Mouse (Mus musculus) MEL (cell line): ENCODE data around the gene Lzts2. TPM values are rescaled to one million over a fixed set of nuclear protein-coding genes. Genes with fewer than 3 reads are reported as not detected.
A peak's percentile ranks its signal among the peaks of the same experiment; 100 is the strongest.

Source experiments
- DNase-seq: peaks from one replicate; pipeline ENCODE4 v3.0.0; 2011; ENCODE audit warnings: low read depth, low spot score
- H3K27ac ChIP-seq: 2 replicates; pipeline ENCODE4 v1.5.1; 2012; ENCODE audit warnings: low read depth, mild to moderate bottlenecking, control low read depth, low read length, moderate library complexity; ENCODE audit not compliant: control insufficient read depth
- H3K27me3 ChIP-seq, 2 experiments: fragments of 150-350 bp in 1 of 2; sonication (generic) in 1 of 2; 2 replicates each; pipeline ENCODE4 v1.6.1; 2012; ENCODE audit warnings: low read length in 2 of 2, mild to moderate bottlenecking in 2 of 2, improper control_type of control experiment in 1 of 2, moderate library complexity in 1 of 2; ENCODE audit not compliant: insufficient read depth in 2 of 2, control insufficient read depth in 1 of 2
- H3K36me3 ChIP-seq, 2 experiments: 2 replicates each; pipeline ENCODE4 v1.6.1; 2012 to 2014; ENCODE audit warnings: low read length in 2 of 2, improper control_type of control experiment in 1 of 2, inconsistent platforms in 1 of 2, mild to moderate bottlenecking in 1 of 2; ENCODE audit not compliant: insufficient read depth in 2 of 2, control insufficient read depth in 1 of 2
- H3K4me1 ChIP-seq, 2 experiments: fragments of 150-350 bp in 1 of 2; sonication (generic) in 1 of 2; 2 replicates each; pipeline ENCODE4 v1.6.1; 2012; ENCODE audit warnings: low read length in 2 of 2, improper control_type of control experiment in 1 of 2, mild to moderate bottlenecking in 1 of 2; ENCODE audit not compliant: insufficient read depth in 2 of 2, control insufficient read depth in 1 of 2
- H3K4me3 ChIP-seq, 2 experiments: fragments of 150-350 bp in 1 of 2; sonication (generic) in 1 of 2; 2 replicates each; pipeline ENCODE4 v1.5.1; 2012; ENCODE audit warnings: low read depth in 2 of 2, low read length in 2 of 2, mild to moderate bottlenecking in 2 of 2, moderate library complexity in 2 of 2, control low read depth in 1 of 2, improper control_type of control experiment in 1 of 2; ENCODE audit not compliant: control insufficient read depth in 1 of 2, insufficient read depth in 1 of 2
- H3K79me2 ChIP-seq: 2 replicates; pipeline ENCODE4 v1.6.1; 2012; ENCODE audit warnings: mild to moderate bottlenecking, low read length, moderate library complexity; ENCODE audit not compliant: control insufficient read depth, poor library complexity, insufficient read depth
- H3K9ac ChIP-seq: 2 replicates; pipeline ENCODE4 v1.6.1; 2012; ENCODE audit warnings: low read depth, mild to moderate bottlenecking, control low read depth, low read length, moderate library complexity; ENCODE audit not compliant: control insufficient read depth, poor library complexity, severe bottlenecking
- H3K9me3 ChIP-seq: fragments of 150-350 bp; sonication (generic); replicated peaks from 2 replicates; pipeline ENCODE4 v1.6.1; 2012; ENCODE audit warnings: mild to moderate bottlenecking, low read length, improper control_type of control experiment, moderate library complexity; ENCODE audit not compliant: insufficient read depth
- BHLHE40 ChIP-seq: IDR thresholded peaks from 2 replicates; pipeline ENCODE4 v1.6.1; 2012; ENCODE audit warnings: low read depth, mild to moderate bottlenecking, inconsistent platforms, low read length, improper control_type of control experiment, borderline replicate concordance
- CTCF ChIP-seq, 3 experiments: IDR thresholded peaks in 2 of 3; conservative IDR thresholded peaks in 1 of 3; 2 replicates each; pipeline ENCODE4 v1.5.1; 2011 to 2012; ENCODE audit warnings: low read length in 3 of 3, low read depth in 2 of 3, mild to moderate bottlenecking in 2 of 3, improper control_type of control experiment in 1 of 3, inconsistent platforms in 1 of 3, mixed read lengths in 1 of 3, moderate library complexity in 1 of 3; ENCODE audit not compliant: control insufficient read depth in 1 of 3, insufficient read depth in 1 of 3, poor library complexity in 1 of 3, severe bottlenecking in 1 of 3
- ELF1 ChIP-seq: IDR thresholded peaks from 2 replicates; pipeline ENCODE4 v1.6.1; 2014; ENCODE audit warnings: low read depth, mild to moderate bottlenecking, inconsistent platforms, low read length, improper control_type of control experiment, moderate library complexity
- EP300 ChIP-seq, 2 experiments: IDR thresholded peaks; 2 replicates each; pipeline ENCODE4 v1.6.1; 2011; ENCODE audit warnings: improper control_type of control experiment in 2 of 2, low read length in 2 of 2, low read depth in 1 of 2, mild to moderate bottlenecking in 1 of 2
- GATA1 ChIP-seq: IDR thresholded peaks from 2 replicates; pipeline ENCODE4 v1.6.1; 2011; ENCODE audit warnings: low read depth, low read length, improper control_type of control experiment
- JUND ChIP-seq: IDR thresholded peaks from 2 replicates; pipeline ENCODE4 v1.6.1; 2011; ENCODE audit warnings: low read depth, mild to moderate bottlenecking, improper control_type of control experiment, low read length
- MYB ChIP-seq: IDR thresholded peaks from 2 replicates; pipeline ENCODE4 v1.6.1; 2011; ENCODE audit warnings: mild to moderate bottlenecking, low read depth, low read length, improper control_type of control experiment
- NELFE ChIP-seq: IDR thresholded peaks from 2 replicates; pipeline ENCODE4 v1.6.1; 2011; ENCODE audit warnings: low read depth, low read length, improper control_type of control experiment
- POLR2AphosphoS2 ChIP-seq: IDR thresholded peaks from 2 replicates; pipeline ENCODE4 v1.6.1; 2011; ENCODE audit warnings: low read length, improper control_type of control experiment
- POLR2AphosphoS5 ChIP-seq: IDR thresholded peaks from 2 replicates; pipeline ENCODE4 v1.6.1; 2012; ENCODE audit warnings: low read depth, borderline replicate concordance, mild to moderate bottlenecking, inconsistent platforms, low read length, moderate library complexity, mixed read lengths
- RCOR1 ChIP-seq: IDR thresholded peaks from 2 replicates; pipeline ENCODE4 v1.6.1; 2012; ENCODE audit warnings: low read depth, mild to moderate bottlenecking, inconsistent platforms, low read length, improper control_type of control experiment
- SIN3A ChIP-seq: IDR thresholded peaks from 2 replicates; pipeline ENCODE4 v1.6.1; 2012; ENCODE audit warnings: low read length, improper control_type of control experiment, inconsistent platforms
- TAL1 ChIP-seq: IDR thresholded peaks from 2 replicates; pipeline ENCODE4 v1.6.1; 2012; ENCODE audit warnings: mild to moderate bottlenecking, inconsistent platforms, low read length, moderate library complexity, mixed read lengths
- TCF12 ChIP-seq: IDR thresholded peaks from 2 replicates; pipeline ENCODE4 v1.6.1; 2014; ENCODE audit warnings: low read depth, mild to moderate bottlenecking, inconsistent platforms, low read length, improper control_type of control experiment, moderate library complexity
- ZC3H11A ChIP-seq: IDR thresholded peaks from 2 replicates; pipeline ENCODE4 v1.6.1; 2012; ENCODE audit warnings: low read depth, mild to moderate bottlenecking, inconsistent platforms, low read length, improper control_type of control experiment
- ZMIZ1 ChIP-seq: IDR thresholded peaks from 2 replicates; pipeline ENCODE4 v1.6.1; 2012; ENCODE audit warnings: low read depth, mild to moderate bottlenecking, inconsistent platforms, low read length, improper control_type of control experiment, moderate library complexity
- polyA plus RNA-seq, 2 experiments: library from polyadenylated mRNA; stranded (reverse) in 1 of 2; unstranded in 1 of 2; fragments of >175 nt in 1 of 2; fragments of >200 nt in 1 of 2; gene quantifications; 2 replicates each; pipeline versions ENCODE4 v1.2.1 to v1.2.4; 2012; ENCODE audit warnings: low replicate concordance in 2 of 2, low read depth in 1 of 2; ENCODE audit not compliant: insufficient read length in 2 of 2, insufficient read depth in 1 of 2, missing spikeins in 1 of 2
- total RNA-seq: library from RNA; depleted of rRNA; stranded (reverse); fragments of 300-350 nt; gene quantifications from 2 replicates; pipeline ENCODE4 v1.2.3, GENCODE M21; 2012

Lzts2 gene
- total and polyA plus RNA-seq, 3 experiments: 4.0 to 13.1 TPM; not detected in 1

DNA sequence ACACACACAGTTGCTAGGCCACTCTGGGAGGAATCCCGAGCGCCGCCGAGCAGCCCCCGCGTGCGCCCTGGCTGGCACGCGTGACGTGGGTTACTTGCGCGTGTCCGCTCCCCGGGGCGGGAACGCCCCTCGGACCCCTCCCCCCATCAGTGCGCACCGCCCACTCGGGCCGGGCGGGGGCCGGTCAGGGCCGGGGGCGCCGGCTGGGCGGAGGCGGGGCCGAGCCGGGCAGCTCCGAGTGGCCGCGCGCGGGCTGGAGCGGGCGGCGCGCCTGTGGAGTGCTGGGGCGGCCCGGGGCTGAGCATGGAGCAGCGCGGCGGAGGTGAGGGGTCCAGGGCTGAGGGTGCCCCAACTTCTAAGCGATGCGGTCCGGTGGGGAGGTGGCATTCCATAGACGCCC is 3.7 kb downstream of the Lzts2 start:
- H3K9me3 ChIP-seq: no peaks in the 10 kb centered on the region
- H3K4me3 ChIP-seq: peak overlapping the region; percentile 54 to 93
- H3K27ac ChIP-seq: no peak overlapping the region
- no peaks in the 10 kb centered on the region; the same call in 1 of the 2 replicates for H3K79me2 ChIP-seq
- peaks cover 6 to 12% of the 10 kb centered on the region in 2 experiments for H3K4me1 ChIP-seq
- no peaks in the 10 kb centered on the region for H3K27me3 ChIP-seq
- H3K9ac ChIP-seq: peak overlapping the region; percentile 57
- 0 out of 2 replicates have a peak, but pooled peaks have one; percentile 17 for TF ChIP-seq BHLHE40
- TF ChIP-seq SIN3A: no peak
- TF ChIP-seq, all 39 proteins: peak for 1
- peaks cover 0 to 7% of the 10 kb centered on the region in 2 experiments; a peak in 2 of 4 replicates for H3K36me3 ChIP-seq
- DNase-seq: no peak

GRCm38 (mm10) chr19:45018351-45018831 is 4.2 kb downstream of the Lzts2 start:
- Histone ChIP-seq H3K9ac (no peak overlapping the region), H3K27me3 (no peaks in the 10 kb centered on the region), H3K9me3 (no peaks in the 10 kb centered on the region), H3K4me3 (no peak overlapping the region), H3K79me2 (no peaks in the 10 kb centered on the region; the same call in 1 of the 2 replicates), H3K36me3 (peaks cover 0 to 7% of the 10 kb centered on the region in 2 experiments; a peak in 2 of 4 replicates), H3K27ac (no peak overlapping the region), H3K4me1 (peaks cover 6 to 12% of the 10 kb centered on the region in 2 experiments)
- TF ChIP-seq ZC3H11A (no peak), MYB (no peak), CTCF (IDR thresholded peaks at IDR 0.05 in 2 of 3, conservative IDR thresholded peaks at IDR 0.05 in 1 of 3; ENCODE audit: control insufficient read depth in 1 of 3, insufficient read depth in 1 of 3, low read depth in 2 of 3, low read length in 3 of 3, poor library complexity in 1 of 3, severe bottlenecking in 1 of 3) (no peak), GATA1 (no peak), EP300 (IDR thresholded peaks at IDR 0.05; ENCODE audit: low read depth in 1 of 2, low read length in 2 of 2) (no peak), BHLHE40 (no peak), ZMIZ1 (no peak), RCOR1 (no peak), TAL1 (no peak), ELF1 (no peak), POLR2AphosphoS2 (no peak), JUND (no peak), NELFE (no peak), POLR2AphosphoS5 (no peak), TCF12 (no peak)
- DNase-seq: no peak
